Mouse (Mus musculus): ENCODE measurements around the gene Pcbd1.

Gene Pcbd1

DNA sequence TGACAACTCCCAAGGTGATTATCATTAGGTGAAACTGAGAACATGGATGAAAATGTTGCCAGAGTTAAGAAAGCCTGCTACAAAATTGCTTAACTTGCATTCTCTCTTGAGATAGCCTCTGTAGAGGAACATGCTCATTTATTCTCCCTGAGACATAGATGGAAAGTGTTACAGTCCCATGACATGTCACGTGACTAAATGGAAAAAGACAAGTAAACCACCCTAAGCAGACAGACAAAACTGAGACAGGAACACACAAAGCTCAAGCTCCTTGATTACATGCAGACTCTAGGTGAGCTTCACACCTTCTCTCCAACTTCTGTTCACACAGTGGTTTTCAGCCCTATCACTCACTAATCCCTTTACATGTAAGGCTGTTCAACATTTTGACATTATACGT lies 54.2 kb downstream of the Pcbd1 start:
- CTCF ChIA-PET: no interaction called here

More for the DNA sequence above, 54.2 kb downstream of the Pcbd1 start:
- POLR2A ChIA-PET: interaction anchor here in 2 of 4 experiments (0.6 to 1.3 kb wide), 3 partner anchors 8 to 64 kb away, joined by 3 to 6 read pairs (median 3); no protein-coding TSS in a partner anchor

All from embryonic stem cell, embryonic (primary cell).